Mouse (Mus musculus) intestine, postnatal 0 days (tissue): ENCODE measurements around the gene Apoa4. TPM values are rescaled to one million over a fixed set of nuclear protein-coding genes. Genes with fewer than 3 reads are reported as not detected.

ENCODE experiments used
- ATAC-seq: fragments of 200-750 bp; cut with Nextera tagmentation; 2 replicates; pipeline ENCODE4 v1.8.0; 2017; ENCODE audit warnings: mild to moderate bottlenecking, moderate TSS enrichment, moderate library complexity
- H3K27ac ChIP-seq: fragments of 300-500 bp; sonication (generic); 2 replicates; pipeline ENCODE4 v1.5.1; 2014; ENCODE audit warnings: mild to moderate bottlenecking, low read depth, low read length, moderate library complexity
- H3K27me3 ChIP-seq: fragments of 300-500 bp; sonication (generic); replicated peaks from 2 replicates; pipeline ENCODE4 v1.6.1; 2014; ENCODE audit warnings: low read length, mixed read lengths; ENCODE audit not compliant: control insufficient read depth, insufficient read depth
- H3K36me3 ChIP-seq: fragments of 300-500 bp; sonication (generic); 2 replicates; pipeline ENCODE4 v1.6.1; 2014; ENCODE audit warnings: mild to moderate bottlenecking, moderate library complexity; ENCODE audit not compliant: control insufficient read depth, insufficient read depth
- H3K4me1 ChIP-seq: fragments of 300-500 bp; sonication (generic); replicated peaks from 2 replicates; pipeline ENCODE4 v1.6.1; 2014; ENCODE audit warnings: antibody characterized with exemption, low read length, mixed read lengths; ENCODE audit not compliant: control insufficient read depth, insufficient read depth
- H3K4me2 ChIP-seq: fragments of 300-500 bp; sonication (generic); replicated peaks from 2 replicates; pipeline ENCODE4 v1.6.1; 2014; ENCODE audit warnings: low read depth, mild to moderate bottlenecking, moderate library complexity
- H3K4me3 ChIP-seq: fragments of 300-500 bp; sonication (generic); 2 replicates; pipeline ENCODE4 v1.5.1; 2014; ENCODE audit warnings: low read depth, low read length
- H3K9ac ChIP-seq: fragments of 300-500 bp; sonication (generic); 2 replicates; pipeline ENCODE4 v1.6.1; 2014; ENCODE audit warnings: mild to moderate bottlenecking, low read depth, low read length
- H3K9me3 ChIP-seq: fragments of 300-500 bp; sonication (generic); 2 replicates; pipeline ENCODE4 v1.6.1; 2016; ENCODE audit warnings: mixed run types; ENCODE audit not compliant: control insufficient read depth
- CTCF ChIP-seq: sonication (generic); IDR thresholded peaks from 2 replicates; pipeline ENCODE4 v1.5.1; 2016; ENCODE audit warnings: low read depth, mild to moderate bottlenecking, control low read depth, antibody characterized with exemption, moderate library complexity
- WGBS: fragments of 180-500 bp; shearing (Covaris S2); extraction: QIAGEN DNeasy Blood & Tissue Kit; methylation state at CpG from one replicate; pipeline ENCODE4 v1.1.7; 2014; 5-methylcytosine and 5-hydroxymethylcytosine counted together
- polyA plus RNA-seq: library from polyadenylated mRNA; unstranded; fragments of >200 nt; fragmentation: Nextera tagmentation; extraction: Ambion mirVana; gene quantifications from 2 replicates; pipeline ENCODE4 v1.2.1, GENCODE M21; 2015

Gene Apoa4
- polyA plus RNA-seq, 1 experiment from 2014 or later: 31,935 TPM

GRCm38 (mm10) chr9:46229573-46230449, 10.7 kb upstream of the Apoa4 start:
- Histone ChIP-seq H3K4me1 (0 out of 2 replicates have a peak, but pooled peaks cover under 1% of the 10 kb centered on the region), H3K9ac (peak overlapping the region; percentile 55), H3K27ac (peak overlapping the region; percentile 96), H3K9me3 (no peaks in the 10 kb centered on the region), H3K36me3 (no peaks in the 10 kb centered on the region), H3K4me2 (peak overlapping the region; percentile 69), H3K4me3 (peak overlapping the region; percentile 41), H3K27me3 (no peaks in the 10 kb centered on the region)
- 14% methylated on average over 37 of the region's 37 CpGs for WGBS
- ATAC-seq: peak; percentile 35
- TF ChIP-seq CTCF: peak; percentile 94

- Histone ChIP-seq H3K27ac (peak overlapping the region; percentile 96), H3K9me3 (no peaks in the 10 kb centered on the region), H3K27me3 (no peaks in the 10 kb centered on the region), H3K4me3 (peak overlapping the region; percentile 41), H3K4me1 (no peaks in the 10 kb centered on the region; the same call in 1 of the 2 replicates), H3K36me3 (no peaks in the 10 kb centered on the region), H3K9ac (peak overlapping the region; percentile 55), H3K4me2 (peak overlapping the region; percentile 69)
- peak; percentile 20 for ATAC-seq
- WGBS: 11% methylated on average over 13 of the region's 13 CpGs
- TF ChIP-seq CTCF: no peak
Observed at GRCm38 (mm10) chr9:46230450-46230975, 10.0 kb upstream of the Apoa4 start.

- peak overlapping the region; percentile 61 for H3K4me2 ChIP-seq
- H3K4me3 ChIP-seq: peak overlapping the region; percentile 24
- H3K4me1 ChIP-seq: peaks cover 2% of the 10 kb centered on the region; the same call in 1 of the 2 replicates
- ATAC-seq: peak; percentile 59
- no peaks in the 10 kb centered on the region for H3K27me3 ChIP-seq
- 47% methylated on average over 6 of the region's 6 CpGs for WGBS
- no peaks in the 10 kb centered on the region for H3K36me3 ChIP-seq
- peak overlapping the region; percentile 67 for H3K9ac ChIP-seq
- H3K27ac ChIP-seq: peak overlapping the region; percentile 96
- TF ChIP-seq CTCF: no peak
- no peaks in the 10 kb centered on the region for H3K9me3 ChIP-seq
Observed at GRCm38 (mm10) chr9:46235196-46235595, 5.3 kb upstream of the Apoa4 start.

- peak within 1 kb of the TSS; percentile 96 for H3K27ac ChIP-seq
- H3K9me3 ChIP-seq: no peaks in the 10 kb centered on the region
- H3K36me3 ChIP-seq: no peaks in the 10 kb centered on the region
- H3K4me1 ChIP-seq: peaks cover 2% of the 10 kb centered on the region; the same call in 1 of the 2 replicates
- peak within 1 kb of the TSS; percentile 61 for H3K4me2 ChIP-seq
- H3K27me3 ChIP-seq: no peaks in the 10 kb centered on the region
- TF ChIP-seq CTCF: no peak
- ATAC-seq: no peak
- H3K4me3 ChIP-seq: peak within 1 kb of the TSS; percentile 24
- H3K9ac ChIP-seq: peak within 1 kb of the TSS; percentile 67
Observed at GRCm38 (mm10) chr9:46235596-46235648, 5.1 kb upstream of the Apoa4 start, which contains the start of gene Apoc3. Gene Apoc3, minus strand, starts transcription at chr9:46235636.

GRCm38 (mm10) chr9:46235649-46236048, 4.8 kb upstream of the Apoa4 start:
- Histone ChIP-seq H3K36me3 (no peaks in the 10 kb centered on the region), H3K9me3 (no peaks in the 10 kb centered on the region), H3K4me1 (peaks cover 2% of the 10 kb centered on the region; the same call in 1 of the 2 replicates), H3K4me3 (no peak overlapping the region), H3K27me3 (no peaks in the 10 kb centered on the region), H3K9ac (peak overlapping the region; percentile 22; the same call in 1 of the 2 replicates), H3K4me2 (peak overlapping the region; percentile 61), H3K27ac (peak overlapping the region; percentile 96)
- no peak for TF ChIP-seq CTCF
- ATAC-seq: peak; percentile 47
- 28% methylated on average over 4 of the region's 4 CpGs for WGBS

GRCm38 (mm10) chr9:46238850-46239249, 1.6 kb upstream of the Apoa4 start:
- TF ChIP-seq CTCF: no peak
- Histone ChIP-seq H3K9me3 (no peaks in the 10 kb centered on the region), H3K4me3 (no peak overlapping the region), H3K27me3 (no peaks in the 10 kb centered on the region), H3K4me1 (peaks cover 2% of the 10 kb centered on the region; the same call in 1 of the 2 replicates), H3K9ac (no peak overlapping the region), H3K4me2 (no peak overlapping the region), H3K36me3 (peaks cover 6% of the 10 kb centered on the region; the same call in 1 of the 2 replicates), H3K27ac (peak overlapping the region; percentile 95)
- 60% methylated on average over 7 of the region's 7 CpGs for WGBS
- peak; percentile 32 for ATAC-seq
